Mouse (Mus musculus): ENCODE measurements around the gene Anpep.

GRCm38 (mm10) chr7:79880998-79881397, 20.1 kb upstream of the Anpep start:
- TF ChIP-seq POLR2A (IDR thresholded peaks at IDR 0.05; ENCODE audit: borderline replicate concordance, extremely low read depth, low read depth, low read length) (no peak), CTCF (IDR thresholded peaks at IDR 0.05; ENCODE audit: insufficient read depth, low read length) (no peak)

All from lung, adult 2 months (tissue).